Mouse (Mus musculus) lung, postnatal 4 days (tissue): ENCODE measurements around the gene Syt1.

Experiments
- DNase-seq, 2 experiments: peaks; one replicate each; pipeline ENCODE4 v3.0.0; 2021

The Syt1 gene

DNA sequence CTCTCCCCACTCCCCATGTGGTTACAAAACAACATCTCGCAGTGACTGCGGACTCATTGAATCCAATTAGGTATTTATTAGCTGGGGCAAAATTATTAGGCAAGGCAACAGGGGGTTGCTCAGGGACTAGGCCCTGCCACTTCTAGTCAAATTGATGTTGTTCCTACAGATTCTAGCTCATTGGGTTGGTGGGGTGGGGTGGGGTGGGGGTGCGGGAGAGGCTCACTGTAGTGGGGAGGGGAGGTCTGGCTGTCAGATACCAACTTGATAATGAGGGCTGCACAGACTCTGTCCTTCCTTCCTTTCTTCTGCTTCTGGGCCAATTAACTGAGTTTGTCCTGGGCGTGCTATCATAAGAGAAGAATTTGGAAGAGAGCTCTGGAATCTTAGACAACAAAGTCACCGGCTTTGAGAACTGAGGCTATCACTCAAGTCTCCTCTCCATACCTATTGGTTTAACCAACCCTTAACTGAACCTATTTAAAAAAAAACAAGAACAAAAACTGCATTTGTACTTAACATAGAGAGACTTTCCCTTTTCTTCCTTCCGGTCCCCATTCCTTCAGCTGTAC lies 441.1 kb downstream of the Syt1 start:
- DNase-seq: no peak

DNA sequence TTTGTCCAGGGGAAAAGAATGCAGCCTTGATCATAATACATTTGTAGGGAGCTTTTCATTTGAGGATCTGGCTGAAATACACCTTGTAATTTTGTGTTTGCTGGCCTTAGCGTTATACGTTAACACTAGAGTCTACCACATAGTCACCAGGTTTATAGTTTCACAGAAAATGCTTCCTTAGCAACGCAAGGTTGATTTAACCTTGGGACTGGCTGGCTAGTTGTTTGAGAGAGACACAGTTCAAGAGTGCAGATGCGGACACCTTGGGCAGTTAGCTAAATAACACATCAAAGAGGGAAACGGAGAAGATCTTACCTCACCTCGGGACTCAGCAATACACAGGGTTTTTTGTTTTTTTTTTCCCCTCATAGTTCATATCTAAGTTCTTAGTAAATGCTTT lies 441.9 kb downstream of the Syt1 start:
- no peak for DNase-seq

DNA sequence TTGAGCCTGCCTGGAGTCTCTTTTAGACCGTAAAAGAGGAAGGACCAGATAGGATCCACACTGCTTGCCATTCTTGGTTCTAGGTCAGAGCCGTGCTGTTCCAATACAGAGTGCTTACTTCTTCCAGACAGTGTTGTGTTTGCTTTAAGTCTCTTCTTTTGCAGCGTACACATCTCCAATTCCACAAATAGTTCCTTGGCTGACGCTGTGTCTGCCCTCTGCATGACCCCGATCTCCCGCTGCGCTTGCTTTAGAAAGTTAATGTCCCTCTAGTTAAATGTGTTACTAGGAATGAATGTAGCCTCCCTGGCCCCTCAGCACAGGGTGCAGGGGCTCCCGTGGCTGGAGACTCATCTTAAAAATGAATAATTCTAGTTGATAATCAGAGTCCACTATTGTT lies 442.6 kb downstream of the Syt1 start:
- peak; percentile 9 to 47 for DNase-seq

- DNase-seq: no peak
These were observed 443.3 kb downstream of the Syt1 start for GRCm38 (mm10) chr10:108567456-108567855.

- DNase-seq: no peak
These were observed 451.2 kb downstream of the Syt1 start for GRCm38 (mm10) chr10:108559607-108559908.

GRCm38 (mm10) chr10:108558812-108559606 lies 451.8 kb downstream of the Syt1 start:
- DNase-seq: no peak

GRCm38 (mm10) chr10:108552544-108552943 lies 458.2 kb downstream of the Syt1 start:
- no peak for DNase-seq

DNA sequence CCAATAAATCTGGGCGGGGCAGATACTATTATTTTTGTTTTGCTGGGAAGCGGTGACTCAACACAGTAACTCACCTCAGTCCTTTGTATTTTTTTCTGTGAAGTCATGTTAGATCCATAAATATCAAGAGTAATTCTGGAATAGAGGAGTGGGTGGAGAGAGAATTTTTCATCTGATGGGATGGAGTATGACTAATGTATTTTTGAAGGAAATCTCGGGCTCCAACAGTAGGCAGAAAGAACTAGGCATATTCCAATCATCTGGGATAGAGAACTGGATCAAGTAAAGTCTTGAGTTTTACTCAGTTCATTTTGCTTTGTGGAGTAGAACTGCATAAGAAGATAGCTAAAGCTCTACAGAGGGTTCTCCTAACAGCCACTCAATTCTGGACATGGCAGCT lies 465.1 kb downstream of the Syt1 start:
- no peak for DNase-seq

GRCm38 (mm10) chr10:108541555-108541954 lies 469.2 kb downstream of the Syt1 start:
- DNase-seq: no peak

DNA sequence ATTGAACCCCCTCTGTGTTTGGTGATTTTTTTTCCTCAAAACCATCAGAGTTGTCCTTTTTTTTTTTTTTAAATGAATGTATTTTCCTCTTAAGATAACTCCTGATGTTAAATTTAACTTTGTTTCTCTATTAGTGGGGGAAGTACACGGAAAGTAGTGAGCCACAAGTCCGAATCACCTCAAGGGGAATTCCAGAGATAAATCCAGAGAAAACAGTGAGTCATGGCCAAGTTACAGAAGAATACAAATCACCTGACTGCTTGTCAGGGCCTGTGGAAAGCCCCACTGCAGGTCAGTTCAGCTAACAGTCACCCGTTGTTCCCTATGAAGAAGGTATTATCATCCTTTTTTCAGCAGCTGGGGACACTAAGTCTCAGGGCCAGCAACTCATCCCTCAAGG lies 472.2 kb downstream of the Syt1 start:
- no peak for DNase-seq

DNA sequence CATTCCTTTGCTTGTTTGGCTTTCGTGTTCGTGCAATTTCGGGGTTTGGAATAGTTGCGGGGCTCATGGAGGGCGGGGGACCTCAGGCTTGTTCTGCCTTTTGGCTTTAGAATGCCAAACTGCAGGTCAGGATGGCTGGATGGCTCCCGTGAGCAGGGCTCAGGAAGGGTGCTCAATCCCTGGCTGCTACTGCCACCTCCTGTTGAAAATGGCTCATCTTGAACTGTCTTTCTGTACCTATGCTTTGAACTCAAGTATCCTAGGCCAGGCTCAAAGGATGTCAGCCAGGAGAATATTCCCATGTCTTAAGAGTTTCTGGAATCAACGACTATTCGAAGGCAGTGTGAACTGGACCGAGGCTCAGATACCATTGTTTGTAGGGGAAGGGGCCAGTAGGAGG lies 473.1 kb downstream of the Syt1 start:
- DNase-seq: peak; percentile 57 to 59

GRCm38 (mm10) chr10:108535922-108536321 lies 474.9 kb downstream of the Syt1 start:
- no peak for DNase-seq

DNA sequence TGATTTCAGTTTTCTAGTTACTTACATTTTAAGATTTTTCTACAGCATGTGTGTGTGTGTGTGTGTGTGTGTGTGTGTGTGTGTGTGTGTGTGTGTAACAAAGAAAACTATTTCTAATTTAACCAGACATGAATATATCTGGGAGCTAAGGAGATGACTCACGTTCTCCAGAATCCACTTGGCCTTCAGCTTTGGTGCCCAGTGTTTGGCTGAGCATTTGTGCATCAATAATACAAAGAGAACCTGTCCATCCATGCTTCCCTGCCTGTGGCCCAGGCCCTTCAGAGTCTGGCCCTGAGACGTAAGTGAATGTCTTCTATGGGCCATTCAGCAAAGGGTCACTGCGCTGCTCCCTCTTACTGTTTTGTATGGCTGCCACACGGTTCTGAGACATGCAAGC lies 476.7 kb downstream of the Syt1 start:
- no peak for DNase-seq

GRCm38 (mm10) chr10:108532916-108533315 lies 477.9 kb downstream of the Syt1 start:
- DNase-seq: no peak

GRCm38 (mm10) chr10:108532283-108532682 lies 478.5 kb downstream of the Syt1 start:
- DNase-seq: no peak

DNA sequence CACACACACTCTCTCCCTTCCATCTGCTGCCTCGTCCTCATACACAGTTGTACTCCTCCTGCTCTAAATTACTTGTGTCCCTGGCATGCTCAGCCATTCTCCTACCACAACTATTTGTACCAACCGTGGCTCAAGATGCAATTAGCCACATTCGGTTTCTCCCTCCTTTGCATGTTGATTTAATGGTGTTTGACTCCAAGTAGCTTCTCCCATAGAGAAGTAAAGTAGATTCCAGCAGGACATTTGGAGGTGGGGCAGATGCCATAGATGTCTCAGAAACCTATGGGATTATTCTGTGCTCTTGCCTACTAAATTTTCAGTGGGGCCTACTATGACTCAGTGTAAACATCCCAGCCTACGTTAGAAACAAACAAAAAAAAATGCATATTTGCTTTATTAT lies 479.1 kb downstream of the Syt1 start:
- DNase-seq: no peak

GRCm38 (mm10) chr10:108531111-108531510 lies 479.7 kb downstream of the Syt1 start:
- no peak for DNase-seq

GRCm38 (mm10) chr10:108528338-108528737 lies 482.4 kb downstream of the Syt1 start:
- no peak for DNase-seq

- DNase-seq: no peak
These were observed 485.3 kb downstream of the Syt1 start for GRCm38 (mm10) chr10:108525506-108525905.

DNA sequence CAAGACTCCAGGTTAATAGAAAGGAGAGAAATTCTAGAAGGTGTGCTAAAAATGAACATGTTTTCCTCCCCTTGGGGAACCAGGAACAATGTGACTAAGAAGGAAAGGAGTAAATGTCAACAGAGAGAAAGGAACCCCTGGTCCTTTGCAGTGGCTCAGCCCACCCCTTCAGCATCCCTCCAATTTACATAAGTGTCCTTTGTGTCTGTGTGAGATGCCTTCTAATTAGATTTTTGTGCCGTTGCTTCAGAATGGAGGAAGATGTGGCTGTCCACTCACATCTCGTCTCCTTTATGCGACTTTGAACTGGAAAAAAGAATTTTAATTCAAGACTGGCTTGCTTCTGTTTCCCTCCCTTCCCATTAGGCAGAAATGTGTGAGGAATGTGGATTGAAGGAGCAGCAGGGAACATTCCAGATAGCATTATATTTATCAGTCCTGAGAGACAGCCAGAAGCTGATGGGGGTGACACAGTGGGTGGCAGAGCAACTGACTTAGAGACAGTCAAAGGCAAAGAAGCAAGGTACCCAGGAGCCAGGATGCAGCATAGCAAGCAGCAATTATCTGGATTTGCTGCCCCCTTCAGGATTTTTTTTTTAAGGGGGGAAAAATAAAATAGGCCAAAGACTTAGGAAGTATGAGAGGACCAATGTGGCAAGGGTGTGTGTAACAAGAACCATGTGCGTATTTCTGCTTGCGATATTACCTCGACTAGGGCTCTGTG lies 486.3 kb downstream of the Syt1 start:
- no peak for DNase-seq

- no peak for DNase-seq
These were observed 491.6 kb downstream of the Syt1 start for GRCm38 (mm10) chr10:108519156-108519555.

DNA sequence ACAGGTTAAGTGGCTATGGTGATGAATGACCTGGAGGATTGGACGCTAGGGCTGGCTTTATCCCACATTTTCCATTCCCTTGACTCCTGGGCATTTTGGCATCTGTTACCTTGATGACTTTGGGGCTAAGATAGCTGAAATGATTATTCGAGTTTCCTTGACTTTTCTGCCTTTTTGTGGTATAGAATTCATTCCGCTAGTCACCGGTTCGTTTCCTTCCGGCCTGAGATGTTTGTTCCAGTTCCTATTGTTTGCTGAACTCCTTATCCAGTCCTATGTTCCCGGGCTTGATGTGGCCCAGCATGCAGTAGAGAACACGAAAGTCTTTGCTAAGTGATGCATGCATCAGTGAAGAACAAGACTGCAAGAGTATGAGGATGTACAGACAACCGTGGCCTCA lies 493.7 kb downstream of the Syt1 start:
- DNase-seq: no peak

GRCm38 (mm10) chr10:108514671-108515070 lies 496.1 kb downstream of the Syt1 start:
- no peak for DNase-seq

- DNase-seq: no peak
These were observed 501.2 kb downstream of the Syt1 start for GRCm38 (mm10) chr10:108509579-108509978.
